Mouse (Mus musculus) ES-Bruce4 (cell line): ENCODE measurements around the gene Scrn1. TPM values are rescaled to one million over a fixed set of nuclear protein-coding genes. Genes with fewer than 3 reads are reported as not detected.

Source experiments
- H3K27ac ChIP-seq: 2 replicates; pipeline ENCODE4 v1.5.1; 2012; ENCODE audit warnings: low read length, inconsistent platforms; ENCODE audit not compliant: insufficient read depth
- H3K27me3 ChIP-seq: 2 replicates; pipeline ENCODE4 v1.6.1; 2012; ENCODE audit warnings: mild to moderate bottlenecking, low read length, inconsistent platforms; ENCODE audit not compliant: control insufficient read depth, poor library complexity, insufficient read depth, severe bottlenecking
- H3K36me3 ChIP-seq: 2 replicates; pipeline ENCODE4 v1.6.1; 2012; ENCODE audit warnings: inconsistent platforms, mild to moderate bottlenecking, low read length, moderate library complexity; ENCODE audit not compliant: control insufficient read depth, poor library complexity, insufficient read depth, severe bottlenecking
- H3K4me1 ChIP-seq: one replicate; pipeline ENCODE4 v1.8.1; 2011; ENCODE audit warnings: low read length; ENCODE audit not compliant: control insufficient read depth, insufficient read depth
- H3K4me3 ChIP-seq: 2 replicates; pipeline ENCODE4 v1.5.1; 2011; ENCODE audit warnings: low read depth, mild to moderate bottlenecking, low read length
- H3K9ac ChIP-seq: 2 replicates; pipeline ENCODE4 v1.6.1; 2012; ENCODE audit warnings: low read depth, mild to moderate bottlenecking, inconsistent platforms; ENCODE audit not compliant: poor library complexity, severe bottlenecking
- H3K9me3 ChIP-seq: replicated peaks from 2 replicates; pipeline ENCODE4 v1.6.1; 2012; ENCODE audit warnings: mild to moderate bottlenecking, low read length, inconsistent platforms; ENCODE audit not compliant: control insufficient read depth, poor library complexity, insufficient read depth, severe bottlenecking
- CTCF ChIP-seq: IDR thresholded peaks from one replicate; pipeline ENCODE4 v1.8.1; 2011; ENCODE audit warnings: low read depth, low read length
- EP300 ChIP-seq: IDR thresholded peaks from 2 replicates; pipeline ENCODE4 v1.6.1; 2011; ENCODE audit warnings: low read depth, low read length; ENCODE audit not compliant: insufficient read depth
- POLR2A ChIP-seq: IDR thresholded peaks from one replicate; pipeline ENCODE4 v1.8.1; 2011; ENCODE audit warnings: low read length; ENCODE audit not compliant: insufficient read depth
- polyA plus RNA-seq: library from polyadenylated mRNA; stranded (reverse); fragments of >200 nt; gene quantifications from 2 replicates; pipeline ENCODE4 v1.2.4, GENCODE M21; 2011; ENCODE audit warnings: low read depth; ENCODE audit not compliant: missing spikeins, insufficient read depth, insufficient read length

Gene Scrn1
- polyA plus RNA-seq, 1 experiment, result 8.2 TPM

GRCm38 (mm10) chr6:54467371-54467770 is 98.9 kb downstream of the Scrn1 start:
- Histone ChIP-seq H3K9ac (no peak overlapping the region), H3K4me3 (no peak overlapping the region), H3K9me3 (no peaks in the 10 kb centered on the region), H3K4me1 (no peaks in the 10 kb centered on the region), H3K36me3 (no peaks in the 10 kb centered on the region), H3K27me3 (no peaks in the 10 kb centered on the region; the same call in 1 of the 2 replicates), H3K27ac (no peak overlapping the region)
- no peak for TF ChIP-seq CTCF
- TF ChIP-seq EP300, result no peak
- TF ChIP-seq POLR2A, result no peak

- no peaks in the 10 kb centered on the region for H3K36me3 ChIP-seq
- TF ChIP-seq CTCF, result no peak
- no peak for TF ChIP-seq EP300
- no peak for TF ChIP-seq POLR2A
- no peaks in the 10 kb centered on the region for H3K4me1 ChIP-seq
- no peak overlapping the region for H3K9ac ChIP-seq
- no peak overlapping the region for H3K27ac ChIP-seq
- H3K4me3 ChIP-seq, result no peak overlapping the region
- no peaks in the 10 kb centered on the region for H3K9me3 ChIP-seq
- no peaks in the 10 kb centered on the region; the same call in 1 of the 2 replicates for H3K27me3 ChIP-seq
Observed at GRCm38 (mm10) chr6:54464926-54465325, 101.4 kb downstream of the Scrn1 start.

GRCm38 (mm10) chr6:54463701-54464458 is 102.4 kb downstream of the Scrn1 start:
- no peaks in the 10 kb centered on the region for H3K27me3 ChIP-seq
- no peak overlapping the region for H3K9ac ChIP-seq
- TF ChIP-seq EP300, result no peak
- no peak for TF ChIP-seq POLR2A
- TF ChIP-seq CTCF, result no peak
- no peaks in the 10 kb centered on the region for H3K36me3 ChIP-seq
- no peaks in the 10 kb centered on the region for H3K9me3 ChIP-seq
- no peak overlapping the region for H3K4me3 ChIP-seq
- no peak overlapping the region for H3K27ac ChIP-seq
- H3K4me1 ChIP-seq, result no peaks in the 10 kb centered on the region

- Histone ChIP-seq H3K27ac (no peak overlapping the region), H3K4me3 (no peak overlapping the region), H3K4me1 (no peaks in the 10 kb centered on the region), H3K9me3 (no peaks in the 10 kb centered on the region), H3K36me3 (no peaks in the 10 kb centered on the region), H3K9ac (no peak overlapping the region), H3K27me3 (no peaks in the 10 kb centered on the region)
- TF ChIP-seq EP300 (no peak), CTCF (no peak), POLR2A (no peak)
Observed at GRCm38 (mm10) chr6:54462766-54463165, 103.5 kb downstream of the Scrn1 start.

- Histone ChIP-seq H3K9me3 (no peaks in the 10 kb centered on the region), H3K9ac (no peak overlapping the region), H3K27me3 (no peaks in the 10 kb centered on the region), H3K4me3 (no peak overlapping the region), H3K4me1 (no peaks in the 10 kb centered on the region), H3K36me3 (no peaks in the 10 kb centered on the region), H3K27ac (no peak overlapping the region)
- TF ChIP-seq POLR2A, result no peak
- no peak for TF ChIP-seq CTCF
- no peak for TF ChIP-seq EP300
Observed at GRCm38 (mm10) chr6:54460915-54461671, 105.2 kb downstream of the Scrn1 start.
